Mouse (Mus musculus) ES-Bruce4 (cell line): Measurements from ENCODE around the gene Brms1.

Experiments used
- EP300 ChIP-seq: IDR thresholded peaks from 2 replicates; pipeline ENCODE4 v1.6.1; 2011; ENCODE audit warnings: low read depth, low read length; ENCODE audit not compliant: insufficient read depth
- POLR2A ChIP-seq: IDR thresholded peaks from one replicate; pipeline ENCODE4 v1.8.1; 2011; ENCODE audit warnings: low read length; ENCODE audit not compliant: insufficient read depth

DNA sequence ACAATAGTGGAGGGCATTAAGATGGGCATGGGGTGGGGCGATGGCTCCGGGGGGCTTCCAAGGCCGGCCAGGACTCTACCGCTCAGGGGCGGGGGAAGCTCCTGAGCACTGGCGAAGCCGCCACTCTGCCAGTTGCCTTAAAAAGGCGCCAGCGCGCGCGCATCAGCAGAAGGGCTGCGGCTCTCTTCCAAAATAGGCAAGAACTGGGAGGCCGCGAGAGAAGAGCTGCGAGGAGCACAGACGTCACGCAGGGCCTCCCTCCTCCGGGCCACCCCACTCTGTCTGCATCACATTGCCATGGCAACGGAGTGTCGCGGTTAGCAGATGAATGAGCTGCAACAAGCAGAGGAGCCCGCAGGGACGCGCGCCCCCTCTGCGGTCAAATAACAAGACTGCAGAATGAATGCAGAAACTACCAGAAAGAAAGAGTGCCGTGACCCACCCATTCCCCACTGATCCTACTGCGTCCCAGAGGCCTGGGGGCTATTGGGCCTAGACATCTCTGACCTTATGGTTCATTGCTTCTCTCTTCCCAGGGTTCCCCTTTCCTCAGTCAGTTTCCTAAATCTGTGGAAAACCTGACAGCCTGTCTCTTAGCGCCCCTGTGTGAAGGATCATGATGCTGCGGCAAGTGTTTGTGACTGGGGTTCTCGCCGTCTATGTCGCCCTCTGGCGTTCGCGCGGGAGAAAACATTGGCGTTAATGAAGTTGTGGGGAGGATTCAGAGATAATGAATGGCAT lies 39.3 kb upstream of the Brms1 start:
- TF ChIP-seq POLR2A: no peak
- TF ChIP-seq EP300: no peak
